Mouse (Mus musculus) C2C12 (cell line): ENCODE results near the gene Adgrg5.

Source experiments
- CEBPB ChIP-seq: IDR thresholded peaks from one replicate; pipeline ENCODE4 v1.6.1; 2011; ENCODE audit warnings: low read depth, mild to moderate bottlenecking, control low read depth, moderate library complexity
- CTCF ChIP-seq: IDR thresholded peaks from one replicate; pipeline ENCODE4 v1.5.1; 2011; ENCODE audit not compliant: control insufficient read depth, insufficient read depth, insufficient read length
- MYOD1 ChIP-seq: IDR thresholded peaks from one replicate; pipeline ENCODE4 v1.6.1; 2011; ENCODE audit warnings: low read depth; ENCODE audit not compliant: control insufficient read depth, insufficient read length
- USF1 ChIP-seq: IDR thresholded peaks from one replicate; pipeline ENCODE4 v1.6.1; 2011; ENCODE audit warnings: low read depth, mild to moderate bottlenecking, control low read depth, moderate library complexity

- TF ChIP-seq CTCF = no peak
- no peak for TF ChIP-seq CEBPB
- no peak for TF ChIP-seq MYOD1
- no peak for TF ChIP-seq USF1
These were observed 44.1 kb downstream of the Adgrg5 start for GRCm38 (mm10) chr8:94967554-94967953.
